Mouse (Mus musculus) erythroblast, embryonic 14.5 days (primary cell): Measurements from ENCODE around the gene Nhej1. TPM values are rescaled to one million over a fixed set of nuclear protein-coding genes. Genes with fewer than 3 reads are reported as not detected.

Experiments
- H3K27me3 ChIP-seq: 2 replicates; pipeline ENCODE4 v1.6.1; 2012; ENCODE audit warnings: inconsistent platforms; ENCODE audit not compliant: control insufficient read depth
- H3K36me3 ChIP-seq: 2 replicates; pipeline ENCODE4 v1.6.1; 2012; ENCODE audit warnings: mild to moderate bottlenecking, inconsistent platforms; ENCODE audit not compliant: control insufficient read depth
- H3K4me1 ChIP-seq: 2 replicates; pipeline ENCODE4 v1.6.1; 2012; ENCODE audit warnings: inconsistent platforms; ENCODE audit not compliant: control insufficient read depth
- H3K4me3 ChIP-seq: replicated peaks from 2 replicates; pipeline ENCODE3; 2012; ENCODE audit warnings: moderate library complexity, mild to moderate bottlenecking, inconsistent platforms
- H3K9me3 ChIP-seq: 2 replicates; pipeline ENCODE4 v1.6.1; 2012; ENCODE audit warnings: low read length, inconsistent platforms, mixed read lengths; ENCODE audit not compliant: control insufficient read depth
- GATA1 ChIP-seq: IDR thresholded peaks from 2 replicates; pipeline ENCODE4 v1.6.1; 2012; ENCODE audit warnings: low read length, inconsistent platforms, mixed read lengths
- TAL1 ChIP-seq: IDR thresholded peaks from 3 replicates; pipeline ENCODE4 v1.6.1; 2012; ENCODE audit warnings: low read length, inconsistent platforms, mixed read lengths
- polyA plus RNA-seq: library from polyadenylated mRNA; stranded (reverse); fragments of >175 nt; gene quantifications from 2 replicates; pipeline ENCODE4 v1.2.3, GENCODE M21; 2012

The Nhej1 gene
- polyA plus RNA-seq, 1 experiment, result 0.08 TPM

DNA sequence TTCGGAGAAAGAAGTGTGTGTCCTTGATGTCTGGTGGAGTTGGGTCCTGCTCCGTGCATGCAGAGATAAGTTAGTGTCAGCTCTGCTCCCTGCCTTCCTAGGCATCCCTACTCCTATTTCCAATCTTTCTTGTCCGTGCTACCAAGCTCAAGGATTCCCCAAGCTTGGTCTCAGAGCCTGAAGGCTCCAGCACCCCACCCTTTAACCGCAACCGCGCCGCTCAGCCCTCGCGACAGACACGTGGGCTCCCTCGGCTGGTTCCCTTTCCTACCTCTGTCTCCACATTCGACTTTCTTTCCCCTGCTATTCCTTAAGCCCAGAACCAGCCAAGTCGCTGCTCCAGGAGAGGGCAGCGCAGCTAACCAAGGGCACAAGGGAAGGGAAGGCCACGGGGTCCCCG, 174.9 kb downstream of the Nhej1 start:
- no peak for TF ChIP-seq GATA1
- TF ChIP-seq TAL1, result no peak
- Histone ChIP-seq H3K36me3 (peaks cover 2% of the 10 kb centered on the region; the same call in 1 of the 2 replicates), H3K9me3 (no peaks in the 10 kb centered on the region; the same call in 1 of the 2 replicates), H3K4me3 (peak overlapping the region; percentile 53), H3K27me3 (peaks cover 82% of the 10 kb centered on the region), H3K4me1 (no peaks in the 10 kb centered on the region)

GRCm38 (mm10) chr1:74949666-74950050, 175.3 kb downstream of the Nhej1 start:
- TF ChIP-seq GATA1 (no peak), TAL1 (no peak)
- H3K4me1 ChIP-seq, result no peaks in the 10 kb centered on the region
- peaks cover 82% of the 10 kb centered on the region for H3K27me3 ChIP-seq
- no peaks in the 10 kb centered on the region; the same call in 1 of the 2 replicates for H3K9me3 ChIP-seq
- peaks cover 2% of the 10 kb centered on the region; the same call in 1 of the 2 replicates for H3K36me3 ChIP-seq
- peak overlapping the region; percentile 53 for H3K4me3 ChIP-seq

- Histone ChIP-seq H3K4me3 (peak overlapping the region; percentile 53), H3K4me1 (no peaks in the 10 kb centered on the region), H3K27me3 (peaks cover 80% of the 10 kb centered on the region)
Observed at GRCm38 (mm10) chr1:74948784-74949665, 176.0 kb downstream of the Nhej1 start.

DNA sequence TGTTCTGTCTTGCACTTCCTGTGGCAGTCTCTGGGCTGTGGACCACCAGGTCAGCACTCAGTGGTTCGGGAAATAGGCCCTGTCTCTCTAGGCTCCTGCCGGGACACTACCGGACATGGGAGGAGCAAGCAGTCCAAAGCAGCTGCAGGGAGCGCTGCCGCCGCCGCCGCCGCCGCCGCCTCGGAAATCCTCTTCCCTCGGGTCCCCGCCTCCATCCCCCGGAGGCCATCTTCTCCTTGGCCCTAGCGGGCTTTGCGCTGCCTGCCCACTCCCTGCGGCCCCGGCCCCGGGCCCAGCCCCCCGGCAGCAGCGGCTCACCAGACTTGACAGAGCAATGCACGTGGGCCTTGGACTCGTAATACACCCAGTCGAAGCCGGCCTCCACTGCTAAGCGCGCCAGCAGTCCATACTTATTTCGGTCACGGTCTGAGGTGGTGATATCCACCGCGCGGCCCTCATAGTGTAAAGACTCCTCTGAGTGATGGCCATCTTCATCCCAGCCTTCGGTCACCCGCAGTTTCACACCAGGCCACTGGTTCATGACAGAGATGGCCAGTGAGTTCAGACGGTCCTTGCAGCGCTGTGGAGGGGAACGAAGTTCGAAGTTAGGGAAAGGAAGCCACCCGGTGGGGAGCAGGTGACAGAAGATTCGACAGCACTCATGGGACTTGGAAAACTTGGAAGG, 176.9 kb downstream of the Nhej1 start:
- Histone ChIP-seq H3K4me1 (no peaks in the 10 kb centered on the region), H3K27me3 (peaks cover 71% of the 10 kb centered on the region), H3K36me3 (peaks cover 2% of the 10 kb centered on the region; the same call in 1 of the 2 replicates), H3K9me3 (no peaks in the 10 kb centered on the region; the same call in 1 of the 2 replicates), H3K4me3 (no peak overlapping the region)
- TF ChIP-seq TAL1, result no peak
- TF ChIP-seq GATA1, result no peak

More at GRCm38 (mm10) chr1:74948784-74949665, 176.0 kb downstream of the Nhej1 start:
- Histone ChIP-seq H3K36me3 (peaks cover 2% of the 10 kb centered on the region; the same call in 1 of the 2 replicates), H3K9me3 (no peaks in the 10 kb centered on the region; the same call in 1 of the 2 replicates)
- TF ChIP-seq GATA1 (no peak), TAL1 (no peak)

DNA sequence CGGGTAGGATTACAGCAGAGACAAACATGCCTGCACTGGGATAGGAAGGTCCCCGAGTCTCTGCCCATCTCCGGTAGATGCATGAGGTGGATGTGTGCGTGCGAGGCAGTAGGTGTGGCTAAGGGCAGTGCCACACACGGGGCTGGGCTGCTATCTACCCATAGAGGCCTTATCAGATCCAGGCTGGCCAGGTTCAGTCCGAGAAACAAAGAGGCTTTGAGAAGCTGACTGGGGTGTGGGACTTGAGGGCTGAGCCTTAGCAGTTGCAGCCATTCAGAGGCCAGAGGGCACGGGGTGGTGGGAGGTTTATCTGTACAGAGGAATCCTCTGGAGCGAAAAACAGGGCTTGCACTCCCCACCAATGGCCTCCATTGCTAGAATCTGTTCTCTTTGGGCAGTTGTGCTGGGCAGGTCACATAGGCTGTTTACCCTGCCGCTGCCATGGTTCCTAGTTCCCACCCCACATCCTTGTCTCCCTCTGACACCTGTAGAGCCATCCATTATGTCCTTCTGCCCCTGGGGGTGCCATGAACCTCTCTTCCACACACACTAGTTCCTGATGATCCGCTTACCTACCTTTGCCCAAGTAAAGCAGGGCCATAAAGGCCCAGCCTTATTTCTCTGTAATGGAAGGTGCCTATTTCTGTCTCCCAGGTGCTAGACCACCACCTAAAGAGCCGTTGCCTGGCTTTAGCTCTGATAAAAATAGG, 183.2 kb downstream of the Nhej1 start:
- Histone ChIP-seq H3K4me3 (no peak overlapping the region), H3K36me3 (peaks cover 2% of the 10 kb centered on the region; the same call in 1 of the 2 replicates), H3K27me3 (peaks cover 13% of the 10 kb centered on the region), H3K9me3 (no peaks in the 10 kb centered on the region), H3K4me1 (no peaks in the 10 kb centered on the region)
- TF ChIP-seq GATA1, result no peak
- TF ChIP-seq TAL1, result no peak

DNA sequence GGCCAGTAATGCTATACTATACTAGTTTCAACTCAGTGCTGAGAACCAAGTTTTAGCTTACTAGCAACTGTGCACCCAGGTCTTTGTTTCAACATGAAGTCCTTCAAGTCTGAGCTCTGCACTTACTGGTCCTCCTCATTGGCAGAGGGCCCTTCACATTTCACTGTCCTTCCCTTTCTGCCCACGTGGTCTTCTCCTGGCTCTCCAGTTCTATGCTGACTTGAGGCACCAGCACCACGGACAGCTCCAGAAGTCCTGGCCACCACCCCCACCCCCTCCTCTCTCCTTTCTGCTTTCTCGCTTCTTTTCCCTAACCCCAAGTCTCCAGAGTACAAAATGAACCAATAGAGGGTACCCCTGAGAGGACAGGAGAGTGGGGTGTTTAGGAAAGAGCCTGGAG, 185.2 kb downstream of the Nhej1 start:
- H3K36me3 ChIP-seq, result no peaks in the 10 kb centered on the region
- H3K4me3 ChIP-seq, result no peak overlapping the region
- no peaks in the 10 kb centered on the region for H3K4me1 ChIP-seq
- TF ChIP-seq TAL1 (no peak), GATA1 (no peak)
- no peaks in the 10 kb centered on the region for H3K9me3 ChIP-seq
- peaks cover 16% of the 10 kb centered on the region for H3K27me3 ChIP-seq

GRCm38 (mm10) chr1:74936221-74936830, 188.7 kb downstream of the Nhej1 start:
- Histone ChIP-seq H3K4me1 (no peaks in the 10 kb centered on the region), H3K36me3 (no peaks in the 10 kb centered on the region), H3K27me3 (peaks cover 22% of the 10 kb centered on the region), H3K9me3 (no peaks in the 10 kb centered on the region), H3K4me3 (no peak overlapping the region)
- no peak for TF ChIP-seq TAL1
- TF ChIP-seq GATA1, result no peak

DNA sequence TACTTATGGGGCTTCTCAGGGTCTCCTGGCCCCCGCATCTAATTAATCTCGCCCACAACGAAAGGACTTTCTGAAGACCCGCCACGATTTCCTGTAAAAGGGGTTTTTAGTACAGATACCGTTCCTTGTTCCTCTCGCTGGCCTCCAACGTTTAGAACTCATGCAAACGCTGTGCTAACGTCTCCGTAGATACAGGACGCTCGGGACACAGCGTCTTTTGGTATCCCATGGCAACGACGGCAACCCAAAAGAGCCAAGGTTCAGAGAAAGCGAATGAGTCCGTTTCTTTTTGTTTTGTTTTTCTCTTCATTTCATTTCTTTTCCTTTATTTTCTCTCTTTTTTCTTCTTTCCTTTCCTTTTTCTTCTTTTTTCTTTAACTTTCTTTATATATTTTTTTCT, 189.6 kb downstream of the Nhej1 start, which contains the start of gene Cfap65:
TSS of gene Cfap65 (minus strand) at position 198 of the 400 bp plus-strand sequence.
- peaks cover 22% of the 10 kb centered on the region for H3K27me3 ChIP-seq
- no peaks in the 10 kb centered on the region for H3K4me1 ChIP-seq
- H3K4me3 ChIP-seq, result no peak within 1 kb of the TSS
- H3K36me3 ChIP-seq, result no peaks in the 10 kb centered on the region
- TF ChIP-seq GATA1 (no peak), TAL1 (no peak)
- no peaks in the 10 kb centered on the region for H3K9me3 ChIP-seq
